Mouse (Mus musculus) limb, embryonic 14.5 days (tissue): ENCODE measurements at regions not wholly inside any gene's neighbourhood (a gene's known extent, or its start where the extent isn't known, plus 50 kb on each side); places are given as distances from the start of the nearest gene placed in this dataset.
A peak's percentile ranks its signal among the peaks of the same experiment; 100 is the strongest.

Experiments used
- ATAC-seq: fragments of 200-750 bp; cut with Nextera tagmentation; 2 replicates; pipeline ENCODE4 v1.8.0; 2017; ENCODE audit warnings: low read depth, moderate number of reproducible peaks, moderate TSS enrichment; ENCODE audit not compliant: low FRiP score
- DNase-seq: peaks from one replicate; pipeline ENCODE4 v3.0.0-alpha.2; 2015; ENCODE audit warnings: low spot score
- H3K27ac ChIP-seq: fragments of 300-500 bp; sonication (generic); replicated peaks from 2 replicates; pipeline ENCODE4 v1.5.1; 2014; ENCODE audit warnings: low read depth, mild to moderate bottlenecking, low read length, moderate library complexity, mixed read lengths
- H3K27me3 ChIP-seq: fragments of 300-500 bp; sonication (generic); 2 replicates; pipeline ENCODE4 v1.6.1; 2014; ENCODE audit warnings: low read length, mixed read lengths; ENCODE audit not compliant: control insufficient read depth, insufficient read depth
- H3K36me3 ChIP-seq: fragments of 300-500 bp; sonication (generic); 2 replicates; pipeline ENCODE4 v1.6.1; 2014; ENCODE audit warnings: mild to moderate bottlenecking, low read length, moderate library complexity, mixed read lengths; ENCODE audit not compliant: control insufficient read depth, insufficient read depth
- H3K4me1 ChIP-seq: fragments of 300-500 bp; sonication (generic); 2 replicates; pipeline ENCODE4 v1.6.1; 2014; ENCODE audit warnings: antibody characterized with exemption, low read length, mixed read lengths; ENCODE audit not compliant: control insufficient read depth, insufficient read depth
- H3K4me2 ChIP-seq: fragments of 300-500 bp; sonication (generic); replicated peaks from 2 replicates; pipeline ENCODE4 v1.6.1; 2014; ENCODE audit warnings: low read depth, mild to moderate bottlenecking, low read length, moderate library complexity; ENCODE audit not compliant: severe bottlenecking
- H3K4me3 ChIP-seq: fragments of 300-500 bp; sonication (generic); replicated peaks from 2 replicates; pipeline ENCODE4 v1.5.1; 2014; ENCODE audit warnings: low read length
- H3K9ac ChIP-seq: fragments of 300-500 bp; sonication (generic); 2 replicates; pipeline ENCODE4 v1.6.1; 2014; ENCODE audit warnings: mild to moderate bottlenecking, low read depth, low read length, moderate library complexity; ENCODE audit not compliant: severe bottlenecking
- H3K9me3 ChIP-seq: fragments of 300-500 bp; sonication (generic); 2 replicates; pipeline ENCODE4 v1.6.1; 2016; ENCODE audit warnings: low read length; ENCODE audit not compliant: control insufficient read depth
- POLR2A ChIP-seq: fragments of 200-500 bp; IDR thresholded peaks from 2 replicates; pipeline ENCODE4 v1.8.0; 2012; ENCODE audit warnings: inconsistent platforms, mild to moderate bottlenecking, moderate library complexity, borderline replicate concordance; ENCODE audit not compliant: insufficient read depth, insufficient read length; ENCODE audit errors: extremely low read depth
- WGBS: fragments of 180-500 bp; shearing (Covaris S2); extraction: QIAGEN DNeasy Blood & Tissue Kit; methylation state at CpG from one replicate; pipeline ENCODE4 v1.1.7; 2014; 5-methylcytosine and 5-hydroxymethylcytosine counted together

GRCm38 (mm10) chr9:69678634-69679033, 82.1 kb downstream of the Foxb1 start:
- Histone ChIP-seq H3K27me3 (no peaks in the 10 kb centered on the region), H3K9me3 (no peaks in the 10 kb centered on the region), H3K4me2 (no peak overlapping the region), H3K36me3 (no peaks in the 10 kb centered on the region), H3K27ac (no peak overlapping the region), H3K4me1 (no peaks in the 10 kb centered on the region), H3K9ac (no peak overlapping the region), H3K4me3 (no peak overlapping the region)
- 83% methylated on average over 1 of the region's 1 CpGs for WGBS
- no peak for TF ChIP-seq POLR2A
- ATAC-seq (no peak), DNase-seq (no peak)

GRCm38 (mm10) chr9:69673463-69674105, 87.2 kb downstream of the Foxb1 start:
- no peak overlapping the region for H3K4me3 ChIP-seq
- H3K9ac ChIP-seq = no peak overlapping the region
- H3K27me3 ChIP-seq = peaks cover 32% of the 10 kb centered on the region
- DNase-seq = no peak
- H3K4me2 ChIP-seq = no peak overlapping the region
- no peak for ATAC-seq
- TF ChIP-seq POLR2A = no peak
- H3K36me3 ChIP-seq = no peaks in the 10 kb centered on the region
- no peak overlapping the region for H3K27ac ChIP-seq
- H3K9me3 ChIP-seq = no peaks in the 10 kb centered on the region
- WGBS = 55% methylated on average over 10 of the region's 10 CpGs
- H3K4me1 ChIP-seq = peaks cover 2% of the 10 kb centered on the region

GRCm38 (mm10) chr9:69672657-69673462, 87.9 kb downstream of the Foxb1 start:
- H3K27ac ChIP-seq = no peak overlapping the region
- H3K27me3 ChIP-seq = peaks cover 39% of the 10 kb centered on the region
- H3K4me3 ChIP-seq = no peak overlapping the region
- H3K9ac ChIP-seq = no peak overlapping the region
- H3K9me3 ChIP-seq = no peaks in the 10 kb centered on the region
- DNase-seq = no peak
- H3K4me1 ChIP-seq = peaks cover 2% of the 10 kb centered on the region
- no peak overlapping the region for H3K4me2 ChIP-seq
- no peaks in the 10 kb centered on the region for H3K36me3 ChIP-seq
- TF ChIP-seq POLR2A = no peak
- 75% methylated on average over 13 of the region's 13 CpGs for WGBS
- no peak for ATAC-seq

- no peak for ATAC-seq
- Histone ChIP-seq H3K4me1 (peaks cover 2% of the 10 kb centered on the region), H3K9ac (no peak overlapping the region), H3K27me3 (peaks cover 39% of the 10 kb centered on the region), H3K4me2 (peak overlapping the region; percentile 43), H3K9me3 (no peaks in the 10 kb centered on the region), H3K27ac (no peak overlapping the region), H3K36me3 (no peaks in the 10 kb centered on the region), H3K4me3 (peak overlapping the region; percentile 24)
- TF ChIP-seq POLR2A = no peak
- 1% methylated on average over 18 of the region's 18 CpGs for WGBS
- no peak for DNase-seq
Observed at GRCm38 (mm10) chr9:69671199-69671598, 89.5 kb downstream of the Foxb1 start.

- WGBS = 2% methylated on average over 16 of the region's 17 CpGs
- TF ChIP-seq POLR2A = no peak
- H3K27me3 ChIP-seq = peaks cover 39% of the 10 kb centered on the region
- ATAC-seq (no peak), DNase-seq (no peak)
- H3K4me3 ChIP-seq = peak overlapping the region; percentile 24
- no peaks in the 10 kb centered on the region for H3K9me3 ChIP-seq
- H3K36me3 ChIP-seq = no peaks in the 10 kb centered on the region
- H3K4me2 ChIP-seq = peak overlapping the region; percentile 43
- no peak overlapping the region for H3K27ac ChIP-seq
- H3K9ac ChIP-seq = no peak overlapping the region
- H3K4me1 ChIP-seq = peaks cover 2% of the 10 kb centered on the region
Observed at GRCm38 (mm10) chr9:69670551-69671044, 90.1 kb downstream of the Foxb1 start.
